Mouse (Mus musculus) right cerebral cortex, adult 18-20 months (tissue): ENCODE measurements around the gene Mrto4.
A peak's percentile ranks its signal among the peaks of the same experiment; 100 is the strongest.

ENCODE experiments used
- DNase-seq: peaks from one replicate; pipeline ENCODE4 v3.0.0; 2022; ENCODE audit warnings: mixed read lengths

Gene Mrto4

GRCm38 (mm10) chr4:139338145-139338544 lies 14.2 kb downstream of the Mrto4 start:
- no peak for DNase-seq

GRCm38 (mm10) chr4:139336822-139337483 lies 15.4 kb downstream of the Mrto4 start:
- DNase-seq, result peak; percentile 53

GRCm38 (mm10) chr4:139335507-139335906 lies 16.9 kb downstream of the Mrto4 start:
- DNase-seq, result no peak

- DNase-seq, result no peak
Observed at GRCm38 (mm10) chr4:139334631-139335295, 17.6 kb downstream of the Mrto4 start.

GRCm38 (mm10) chr4:139330605-139331004 lies 21.8 kb downstream of the Mrto4 start:
- DNase-seq, result peak; percentile 28

GRCm38 (mm10) chr4:139319740-139320139 lies 32.6 kb downstream of the Mrto4 start:
- DNase-seq, result no peak

- DNase-seq, result no peak
Observed at GRCm38 (mm10) chr4:139318449-139318848, 33.9 kb downstream of the Mrto4 start.

- no peak for DNase-seq
Observed at GRCm38 (mm10) chr4:139312632-139313031, 39.7 kb downstream of the Mrto4 start.

- DNase-seq, result no peak
Observed at GRCm38 (mm10) chr4:139311707-139312106, 40.7 kb downstream of the Mrto4 start.

GRCm38 (mm10) chr4:139310899-139311701 lies 41.3 kb downstream of the Mrto4 start:
- no peak for DNase-seq

GRCm38 (mm10) chr4:139310171-139310898 lies 42.0 kb downstream of the Mrto4 start, which contains the start of the genes Pqlc2 and Akr7a5:
Pqlc2 (minus strand) TSS chr4:139310708.
Akr7a5 (plus strand) TSS chr4:139310744.
- peak; percentile 97 for DNase-seq

- no peak for DNase-seq
Observed at GRCm38 (mm10) chr4:139309651-139310050, 42.7 kb downstream of the Mrto4 start.

- no peak for DNase-seq
Observed at GRCm38 (mm10) chr4:139307916-139308315, 44.5 kb downstream of the Mrto4 start.

- DNase-seq, result no peak
Observed at GRCm38 (mm10) chr4:139305521-139305920, 46.9 kb downstream of the Mrto4 start.

GRCm38 (mm10) chr4:139302241-139302640 lies 50.1 kb downstream of the Mrto4 start:
- DNase-seq, result no peak

- DNase-seq, result no peak
Observed at GRCm38 (mm10) chr4:139301780-139302179, 50.6 kb downstream of the Mrto4 start.

GRCm38 (mm10) chr4:139298671-139299366 lies 53.6 kb downstream of the Mrto4 start:
- no peak for DNase-seq

GRCm38 (mm10) chr4:139297566-139297965 lies 54.8 kb downstream of the Mrto4 start:
- no peak for DNase-seq
